Mouse (Mus musculus): ENCODE measurements around the gene Adamts14. TPM values are rescaled to one million over a fixed set of nuclear protein-coding genes. Genes with fewer than 3 reads are reported as not detected.

The Adamts14 gene
- total and polyA plus RNA-seq, 3 experiments: not detected

GRCm38 (mm10) chr10:61167333-61168096, 105.7 kb downstream of the Adamts14 start:
- no peaks in the 10 kb centered on the region for H3K36me3 ChIP-seq (replicated peaks)
- H3K4me1 ChIP-seq (ENCODE audit: insufficient read depth, low read depth, low read length): no peaks in the 10 kb centered on the region
- H3K9me3 ChIP-seq (replicated peaks): peaks cover 2% of the 10 kb centered on the region
- TF ChIP-seq GATA2 (IDR thresholded peaks at IDR 0.05; ENCODE audit: borderline replicate concordance, low read depth, low read length): no peak
- TF ChIP-seq TAL1 (conservative IDR thresholded peaks at IDR 0.05; ENCODE audit: low read depth, low read length): no peak
- no peak for TF ChIP-seq POLR2AphosphoS5 (IDR thresholded peaks at IDR 0.05; ENCODE audit: insufficient replicate concordance, low read depth, low read length)
- no peak for TF ChIP-seq CTCF (IDR thresholded peaks at IDR 0.05; ENCODE audit: low read depth, low read length)
- TF ChIP-seq GATA1 (IDR thresholded peaks at IDR 0.05; ENCODE audit: borderline replicate concordance, low read length): no peak
- H3K27me3 ChIP-seq (ENCODE audit: insufficient read depth, low read length): no peaks in the 10 kb centered on the region
- DNase-seq (ENCODE audit: low spot score) (no peak), ATAC-seq (ENCODE audit: extremely low read depth, insufficient number of reproducible peaks, low FRiP score, poor library complexity, severe bottlenecking) (no peak)
- no peak overlapping the region for H3K4me3 ChIP-seq (ENCODE audit: low read depth, low read length)

- Histone ChIP-seq H3K9me3 (replicated peaks) (peaks cover 13% of the 10 kb centered on the region), H3K27me3 (ENCODE audit: insufficient read depth, low read length) (no peaks in the 10 kb centered on the region), H3K36me3 (replicated peaks) (no peaks in the 10 kb centered on the region), H3K4me1 (ENCODE audit: insufficient read depth, low read depth, low read length) (no peaks in the 10 kb centered on the region), H3K4me3 (ENCODE audit: low read depth, low read length) (no peak overlapping the region)
- DNase-seq (ENCODE audit: low spot score) (no peak), ATAC-seq (ENCODE audit: extremely low read depth, insufficient number of reproducible peaks, low FRiP score, poor library complexity, severe bottlenecking) (no peak)
- TF ChIP-seq TAL1 (conservative IDR thresholded peaks at IDR 0.05; ENCODE audit: low read depth, low read length) (no peak), CTCF (IDR thresholded peaks at IDR 0.05; ENCODE audit: low read depth, low read length) (no peak), POLR2AphosphoS5 (IDR thresholded peaks at IDR 0.05; ENCODE audit: insufficient replicate concordance, low read depth, low read length) (no peak), GATA1 (IDR thresholded peaks at IDR 0.05; ENCODE audit: borderline replicate concordance, low read length) (no peak), GATA2 (IDR thresholded peaks at IDR 0.05; ENCODE audit: borderline replicate concordance, low read depth, low read length) (no peak)
These were observed 110.9 kb downstream of the Adamts14 start for GRCm38 (mm10) chr10:61162366-61162765.

- DNase-seq (ENCODE audit: low spot score) (no peak), ATAC-seq (ENCODE audit: extremely low read depth, insufficient number of reproducible peaks, low FRiP score, poor library complexity, severe bottlenecking) (no peak)
- Histone ChIP-seq H3K4me1 (ENCODE audit: insufficient read depth, low read depth, low read length) (no peaks in the 10 kb centered on the region), H3K9me3 (replicated peaks) (peaks cover 13% of the 10 kb centered on the region), H3K4me3 (ENCODE audit: low read depth, low read length) (no peak overlapping the region), H3K36me3 (replicated peaks) (no peaks in the 10 kb centered on the region), H3K27me3 (ENCODE audit: insufficient read depth, low read length) (no peaks in the 10 kb centered on the region)
- no peak for TF ChIP-seq POLR2AphosphoS5 (IDR thresholded peaks at IDR 0.05; ENCODE audit: insufficient replicate concordance, low read depth, low read length)
- TF ChIP-seq GATA2 (IDR thresholded peaks at IDR 0.05; ENCODE audit: borderline replicate concordance, low read depth, low read length): no peak
- no peak for TF ChIP-seq CTCF (IDR thresholded peaks at IDR 0.05; ENCODE audit: low read depth, low read length)
- TF ChIP-seq TAL1 (conservative IDR thresholded peaks at IDR 0.05; ENCODE audit: low read depth, low read length): no peak
- no peak for TF ChIP-seq GATA1 (IDR thresholded peaks at IDR 0.05; ENCODE audit: borderline replicate concordance, low read length)
These were observed 112.6 kb downstream of the Adamts14 start for GRCm38 (mm10) chr10:61160671-61161070.

DNA sequence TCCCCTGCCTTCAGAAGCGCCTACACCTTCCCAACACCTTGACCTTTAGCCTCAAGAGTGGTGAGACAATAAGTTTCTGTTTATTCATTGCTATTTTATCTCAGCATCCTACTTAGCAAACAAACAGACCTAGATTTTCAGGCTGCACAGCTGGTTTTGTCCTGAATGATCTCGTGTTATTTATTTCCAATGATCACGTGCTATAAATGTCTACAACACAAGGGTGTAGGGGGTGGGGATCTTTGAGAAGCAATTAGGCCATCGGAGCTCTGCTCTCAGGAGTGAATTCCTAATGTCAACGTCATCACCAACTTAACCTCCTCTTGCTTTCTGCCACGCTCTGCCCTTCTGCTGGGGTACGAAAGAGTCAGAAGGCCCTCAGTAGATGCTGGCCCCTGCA, 113.1 kb downstream of the Adamts14 start:
- no peaks in the 10 kb centered on the region for H3K4me1 ChIP-seq (ENCODE audit: insufficient read depth, low read depth, low read length)
- H3K9me3 ChIP-seq (replicated peaks): peaks cover 13% of the 10 kb centered on the region
- ATAC-seq (ENCODE audit: extremely low read depth, insufficient number of reproducible peaks, low FRiP score, poor library complexity, severe bottlenecking) (no peak), DNase-seq (ENCODE audit: low spot score) (no peak)
- H3K36me3 ChIP-seq (replicated peaks): no peaks in the 10 kb centered on the region
- no peaks in the 10 kb centered on the region for H3K27me3 ChIP-seq (ENCODE audit: insufficient read depth, low read length)
- H3K4me3 ChIP-seq (ENCODE audit: low read depth, low read length): no peak overlapping the region
- TF ChIP-seq POLR2AphosphoS5 (IDR thresholded peaks at IDR 0.05; ENCODE audit: insufficient replicate concordance, low read depth, low read length): no peak
- TF ChIP-seq GATA1 (IDR thresholded peaks at IDR 0.05; ENCODE audit: borderline replicate concordance, low read length): no peak
- no peak for TF ChIP-seq CTCF (IDR thresholded peaks at IDR 0.05; ENCODE audit: low read depth, low read length)

- H3K9me3 ChIP-seq (replicated peaks): peaks cover 11% of the 10 kb centered on the region
- H3K36me3 ChIP-seq (replicated peaks): no peaks in the 10 kb centered on the region
- H3K4me1 ChIP-seq (ENCODE audit: insufficient read depth, low read depth, low read length): no peaks in the 10 kb centered on the region
- no peak for TF ChIP-seq CTCF (IDR thresholded peaks at IDR 0.05; ENCODE audit: low read depth, low read length)
- TF ChIP-seq POLR2AphosphoS5 (IDR thresholded peaks at IDR 0.05; ENCODE audit: insufficient replicate concordance, low read depth, low read length): no peak
- no peak for TF ChIP-seq GATA2 (IDR thresholded peaks at IDR 0.05; ENCODE audit: borderline replicate concordance, low read depth, low read length)
- no peak for TF ChIP-seq TAL1 (conservative IDR thresholded peaks at IDR 0.05; ENCODE audit: low read depth, low read length)
- TF ChIP-seq GATA1 (IDR thresholded peaks at IDR 0.05; ENCODE audit: borderline replicate concordance, low read length): no peak
- no peak for DNase-seq (ENCODE audit: low spot score)
- H3K4me3 ChIP-seq (ENCODE audit: low read depth, low read length): no peak overlapping the region
- H3K27me3 ChIP-seq (ENCODE audit: insufficient read depth, low read length): no peaks in the 10 kb centered on the region
- ATAC-seq (ENCODE audit: extremely low read depth, insufficient number of reproducible peaks, low FRiP score, poor library complexity, severe bottlenecking): no peak
These were observed 114.6 kb downstream of the Adamts14 start for GRCm38 (mm10) chr10:61158594-61158993.

- H3K9me3 ChIP-seq (replicated peaks): peaks cover 11% of the 10 kb centered on the region
- DNase-seq (ENCODE audit: low spot score) (no peak), ATAC-seq (ENCODE audit: extremely low read depth, insufficient number of reproducible peaks, low FRiP score, poor library complexity, severe bottlenecking) (no peak)
- no peaks in the 10 kb centered on the region for H3K27me3 ChIP-seq (ENCODE audit: insufficient read depth, low read length)
- H3K4me1 ChIP-seq (ENCODE audit: insufficient read depth, low read depth, low read length): no peaks in the 10 kb centered on the region
- H3K36me3 ChIP-seq (replicated peaks): no peaks in the 10 kb centered on the region
- no peak overlapping the region for H3K4me3 ChIP-seq (ENCODE audit: low read depth, low read length)
- TF ChIP-seq TAL1 (conservative IDR thresholded peaks at IDR 0.05; ENCODE audit: low read depth, low read length) (no peak), CTCF (IDR thresholded peaks at IDR 0.05; ENCODE audit: low read depth, low read length) (no peak), GATA1 (IDR thresholded peaks at IDR 0.05; ENCODE audit: borderline replicate concordance, low read length) (no peak), POLR2AphosphoS5 (IDR thresholded peaks at IDR 0.05; ENCODE audit: insufficient replicate concordance, low read depth, low read length) (no peak), GATA2 (IDR thresholded peaks at IDR 0.05; ENCODE audit: borderline replicate concordance, low read depth, low read length) (no peak)
These were observed 116.8 kb downstream of the Adamts14 start for GRCm38 (mm10) chr10:61156453-61156852.
